Mouse (Mus musculus) spleen, adult 12 weeks (tissue): Measurements from ENCODE around the gene Ssx9.
"Not testable (repeated sequence)": the region's sequence is repeated elsewhere in the genome, so short reads cannot be mapped to it uniquely, and the experiment has no call there.

Experiments
- DNase-seq: peaks from one replicate; pipeline ENCODE4 v3.0.0; 2022; ENCODE audit warnings: low spot score

Gene Ssx9

GRCm38 (mm10) chrX:8748132-8748531, at the start of gene Ssx9:
Gene Ssx9 (plus strand): TSS chrX:8748432.
- DNase-seq, result not testable (repeated sequence)

- DNase-seq, result no peak
Observed at GRCm38 (mm10) chrX:8732907-8733306, 15.3 kb upstream of the Ssx9 start.

- DNase-seq, result not testable (repeated sequence)
Observed at GRCm38 (mm10) chrX:8803391-8803790, 55.2 kb downstream of the Ssx9 start, which contains the start of gene Ssxb5. Gene Ssxb5 (plus strand): TSS chrX:8803691.
